Comparison of ENCODE assay signal across 8 mouse cellular contexts in genomic region chr16:91484387-91484786, GRCm38 (mm10). TPM values are rescaled to one million over a fixed set of nuclear protein-coding genes. Genes with fewer than 3 reads are reported as not detected.
DNase-seq lines count a peak whose midpoint lies in the region; ATAC-seq and TF ChIP-seq lines count a peak whose summit lies in the region.

No protein-coding gene starts in this region.

- peaks cover 33% of the 10 kb centered on the region for H3K79me2 ChIP-seq in C2C12 (ENCODE audit: control insufficient read depth, insufficient read depth)

- peak; percentile 15; the same call in 1 of the 2 replicates for ATAC-seq in frontal cortex, adult (ENCODE audit: low TSS enrichment)
- peak; percentile 23 for ATAC-seq in erythroblast, adult 5-6 weeks (replicated peaks; ENCODE audit: low FRiP score, poor library complexity, severe bottlenecking)
- ATAC-seq in limb, embryonic 12.5 days (ENCODE audit: insufficient number of reproducible peaks, insufficient read depth, low FRiP score, low TSS enrichment, low read depth) = no peak
- no peak for ATAC-seq in stomach, embryonic 16.5 days (ENCODE audit: insufficient read depth, low FRiP score)

- H3ac ChIP-seq in C2C12 (ENCODE audit: control insufficient read depth, insufficient read length, low read depth) = peak overlapping the region; percentile 20

- peaks cover 19% of the 10 kb centered on the region for H3K79me3 ChIP-seq in C2C12 (ENCODE audit: low read depth)

- H3K9me3 ChIP-seq in limb, embryonic 12.5 days = no peaks in the 10 kb centered on the region
- H3K9me3 ChIP-seq in stomach, embryonic 16.5 days (replicated peaks; ENCODE audit: control insufficient read depth, low read length) = no peaks in the 10 kb centered on the region

- H3K4me2 ChIP-seq in limb, embryonic 12.5 days = peak overlapping the region; percentile 73
- H3K4me2 ChIP-seq in stomach, embryonic 16.5 days (ENCODE audit: low read depth, low read length) = peak overlapping the region; percentile 76

- H3K4me3 ChIP-seq in C2C12 (ENCODE audit: insufficient read depth, poor library complexity, severe bottlenecking) = peak overlapping the region; percentile 27
- peak overlapping the region; percentile 90 for H3K4me3 ChIP-seq in limb, embryonic 12.5 days (replicated peaks)
- peak overlapping the region; percentile 86 for H3K4me3 ChIP-seq in stomach, embryonic 16.5 days (replicated peaks; ENCODE audit: low read length)

- H3K4me1 ChIP-seq in limb, embryonic 12.5 days (replicated peaks) = peaks cover 9% of the 10 kb centered on the region
- peaks cover 8% of the 10 kb centered on the region; the same call in 1 of the 2 replicates for H3K4me1 ChIP-seq in stomach, embryonic 16.5 days (ENCODE audit: control insufficient read depth, insufficient read depth, low read length)

- H3K27ac ChIP-seq in limb, embryonic 12.5 days = peak overlapping the region; percentile 96
- peak overlapping the region; percentile 98 for H3K27ac ChIP-seq in stomach, embryonic 16.5 days (ENCODE audit: low read length)

- DNase-seq in frontal cortex, adult 2 months (ENCODE audit: extremely low spot score in 1 of 2, low spot score in 1 of 2) = no peak
- no peak for DNase-seq in adrenal gland, postnatal 25 days
- DNase-seq in frontal cortex, postnatal 14 days (ENCODE audit: low spot score in 2 of 2) = no peak

- TF ChIP-seq CTCF in C2C12 (IDR thresholded peaks at IDR 0.05; ENCODE audit: control insufficient read depth, insufficient read depth, insufficient read length) = no peak

- no peaks in the 10 kb centered on the region for H3K27me3 ChIP-seq in C2C12 (ENCODE audit: control insufficient read depth, insufficient read depth, insufficient read length)
- no peaks in the 10 kb centered on the region for H3K27me3 ChIP-seq in limb, embryonic 12.5 days
- H3K27me3 ChIP-seq in stomach, embryonic 16.5 days (ENCODE audit: control insufficient read depth, insufficient read depth, low read length) = no peaks in the 10 kb centered on the region

- 50% methylated on average over 17 of the region's 17 CpGs for WGBS in limb, embryonic 12.5 days
- WGBS in stomach, embryonic 16.5 days = 45% methylated on average over 17 of the region's 17 CpGs

- peaks cover 10% of the 10 kb centered on the region for H3K36me3 ChIP-seq in C2C12 (ENCODE audit: control insufficient read depth, insufficient read depth)
- peaks cover 16% of the 10 kb centered on the region; the same call in 1 of the 2 replicates for H3K36me3 ChIP-seq in limb, embryonic 12.5 days
- H3K36me3 ChIP-seq in stomach, embryonic 16.5 days (ENCODE audit: control insufficient read depth, insufficient read depth, low read length) = no peaks in the 10 kb centered on the region

- H3K9ac ChIP-seq in limb, embryonic 12.5 days (replicated peaks) = peak overlapping the region; percentile 94
- H3K9ac ChIP-seq in stomach, embryonic 16.5 days (ENCODE audit: low read length) = peak overlapping the region; percentile 74

TF ChIP-seq in C2C12, 6 proteins besides CTCF, POLR2A, EP300 and RAD21:
- TF ChIP-seq MYOD1 (IDR thresholded peaks at IDR 0.05; ENCODE audit: control insufficient read depth, insufficient read length, low read depth) = no peak
- no peak for TF ChIP-seq CEBPB (IDR thresholded peaks at IDR 0.05; ENCODE audit: low read depth)
- TF ChIP-seq MAX (IDR thresholded peaks at IDR 0.05) = no peak
- TF ChIP-seq FOSL1 (IDR thresholded peaks at IDR 0.05; ENCODE audit: insufficient read depth, low read length, poor library complexity, severe bottlenecking) = no peak
- TF ChIP-seq MYOG (IDR thresholded peaks at IDR 0.05; ENCODE audit: control insufficient read depth, extremely low read depth, insufficient read length) = no peak
- TF ChIP-seq USF1 (IDR thresholded peaks at IDR 0.05; ENCODE audit: low read depth) = no peak

RNA-seq across cellular contexts. Expression of gene Ifnar1, which starts 0.7 kb away (rescaled TPM):
- polyA plus RNA-seq in frontal cortex, adult 2 months (2012; rRNA removed) = 34.4 and 37.8 TPM in 2 replicates
- polyA plus RNA-seq in C2C12 (2012; fragmentation: generic; extraction: Trizol) = 18.1 TPM
- 81.7 and 93.6 TPM in 2 replicates for total RNA-seq in erythroblast, adult 5-6 weeks (2015; ENCODE audit: low replicate concordance)
- total RNA-seq in erythroblast, adult 5-6 weeks (2017; ENCODE audit: low replicate concordance) = 133 and 147 TPM in 2 replicates
- 62.3 and 65.1 TPM in 2 replicates for polyA plus RNA-seq in limb, embryonic 12.5 days (2016; fragmentation: Nextera tagmentation; extraction: Ambion mirVana)
- polyA plus RNA-seq in stomach, embryonic 16.5 days (2015; fragmentation: Nextera tagmentation; extraction: Ambion mirVana) = 47.2 and 47.3 TPM in 2 replicates
- total RNA-seq in adrenal gland, postnatal 25 days (2021) = 57.5 and 70.8 TPM in 2 replicates

Comparison
In these comparisons a context has a peak if more than half of its experiments do, and no peak if none do; other contexts are left out.
1. ATAC-seq: peak in frontal cortex, adult (single experiment) and erythroblast, adult 5-6 weeks (single experiment); none in limb, embryonic 12.5 days (single experiment) and stomach, embryonic 16.5 days (single experiment).
2. H3K4me3 ChIP-seq: peak in every context shown above with its lines; median percentile 90 in limb, embryonic 12.5 days; 86 in stomach, embryonic 16.5 days; 27 in C2C12.